Mouse (Mus musculus): ENCODE data around the gene Zdhhc7.

The Zdhhc7 gene

GRCm38 (mm10) chr8:120036111-120036510, 65.2 kb downstream of the Zdhhc7 start:
- DNase-seq (ENCODE audit: low spot score) = no peak

- DNase-seq (ENCODE audit: low spot score) = no peak
Measured at GRCm38 (mm10) chr8:120034471-120034870, 66.8 kb downstream of the Zdhhc7 start.

GRCm38 (mm10) chr8:120032549-120033208, 68.6 kb downstream of the Zdhhc7 start:
- DNase-seq (ENCODE audit: low spot score) = no peak

Data from ovary, postnatal 10 days (tissue).